Mouse (Mus musculus) bone marrow macrophage, adult 2 months (primary cell): ENCODE measurements around the gene Zfp385b.

Experiments used
- CTCF ChIP-seq: IDR thresholded peaks from 2 replicates; pipeline ENCODE4 v1.5.1; 2012; ENCODE audit warnings: low read depth, mild to moderate bottlenecking, low read length, moderate library complexity
- POLR2A ChIP-seq: IDR thresholded peaks from 2 replicates; pipeline ENCODE4 v1.6.1; 2012; ENCODE audit warnings: mild to moderate bottlenecking, low read depth, low read length, borderline replicate concordance

GRCm38 (mm10) chr2:77742359-77742758 is 77.1 kb downstream of the Zfp385b start:
- TF ChIP-seq POLR2A (no peak), CTCF (no peak)
